Mouse (Mus musculus) stomach, embryonic 15.5 days (tissue): ENCODE results near the gene Cyb5d2. TPM values are rescaled to one million over a fixed set of nuclear protein-coding genes. Genes with fewer than 3 reads are reported as not detected.
A peak's percentile ranks its signal among the peaks of the same experiment; 100 is the strongest.
"Not testable (repeated sequence)": the region's sequence is repeated elsewhere in the genome, so short reads cannot be mapped to it uniquely, and the experiment has no call there.

Source experiments
- ATAC-seq: fragments of 200-750 bp; cut with Nextera tagmentation; 2 replicates; pipeline ENCODE4 v1.8.0; 2017; ENCODE audit warnings: low read depth, moderate number of reproducible peaks, moderate TSS enrichment; ENCODE audit not compliant: insufficient read depth, low FRiP score
- H3K27ac ChIP-seq: fragments of 300-500 bp; sonication (generic); 2 replicates; pipeline ENCODE4 v1.5.1; 2015; ENCODE audit warnings: mild to moderate bottlenecking, inconsistent platforms
- H3K27me3 ChIP-seq: fragments of 300-500 bp; sonication (generic); replicated peaks from 2 replicates; pipeline ENCODE4 v1.6.1; 2015; ENCODE audit warnings: inconsistent platforms
- H3K36me3 ChIP-seq: fragments of 300-500 bp; sonication (generic); 2 replicates; pipeline ENCODE4 v1.6.1; 2015; ENCODE audit warnings: inconsistent platforms
- H3K4me1 ChIP-seq: fragments of 300-500 bp; sonication (generic); 2 replicates; pipeline ENCODE4 v1.6.1; 2015; ENCODE audit warnings: inconsistent platforms
- H3K4me2 ChIP-seq: fragments of 300-500 bp; sonication (generic); 2 replicates; pipeline ENCODE4 v1.6.1; 2015; ENCODE audit warnings: mild to moderate bottlenecking, inconsistent platforms
- H3K4me3 ChIP-seq: fragments of 300-500 bp; sonication (generic); replicated peaks from 2 replicates; pipeline ENCODE4 v1.5.1; 2015; ENCODE audit warnings: inconsistent platforms
- H3K9ac ChIP-seq: fragments of 300-500 bp; sonication (generic); 2 replicates; pipeline ENCODE4 v1.6.1; 2015; ENCODE audit warnings: inconsistent platforms
- H3K9me3 ChIP-seq: fragments of 300-500 bp; sonication (generic); 2 replicates; pipeline ENCODE4 v1.6.1; 2016; ENCODE audit warnings: inconsistent platforms
- whole genome bisulfite sequencing: fragments of 180-500 bp; shearing (Covaris S2); methylation state at CpG from one replicate; pipeline ENCODE4 v1.1.7; 2015; 5-methylcytosine and 5-hydroxymethylcytosine counted together
- polyA plus RNA-seq: library from polyadenylated mRNA; unstranded; fragments of >200 nt; fragmentation: Nextera tagmentation; extraction: Ambion mirVana; gene quantifications from 2 replicates; pipeline ENCODE4 v1.2.1, GENCODE M21; 2015

Gene Cyb5d2
- polyA plus RNA-seq, 1 experiment from 2014 or later = 5.3 TPM

DNA sequence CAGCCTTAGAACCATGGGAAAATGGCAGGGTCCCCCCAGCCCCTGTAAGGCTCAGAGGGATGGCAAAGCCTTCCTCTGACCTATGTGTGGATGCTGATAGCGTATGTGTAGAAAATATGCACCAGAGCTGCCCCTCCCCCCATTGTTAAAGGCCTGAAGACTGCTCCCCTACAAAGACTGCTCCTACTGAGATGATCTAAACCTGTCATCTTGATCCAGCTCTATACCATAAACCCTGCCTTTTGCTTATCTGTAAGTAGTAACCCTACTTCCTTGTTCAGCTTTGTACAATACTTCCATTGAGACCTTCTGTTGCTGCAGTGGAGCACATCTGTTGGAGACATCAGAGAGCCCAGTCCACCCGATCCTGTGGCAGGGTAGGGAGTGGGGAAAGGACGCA is 9.3 kb upstream of the Cyb5d2 start:
- H3K9me3 ChIP-seq = no peaks in the 10 kb centered on the region
- H3K4me3 ChIP-seq = no peak overlapping the region
- H3K9ac ChIP-seq = no peak overlapping the region
- H3K27ac ChIP-seq = no peak overlapping the region
- H3K36me3 ChIP-seq = no peaks in the 10 kb centered on the region
- WGBS = 85% methylated on average over 3 of the region's 3 CpGs
- no peaks in the 10 kb centered on the region for H3K27me3 ChIP-seq
- ATAC-seq = no peak
- peaks cover 5% of the 10 kb centered on the region; the same call in 1 of the 2 replicates for H3K4me1 ChIP-seq
- H3K4me2 ChIP-seq = no peak overlapping the region

DNA sequence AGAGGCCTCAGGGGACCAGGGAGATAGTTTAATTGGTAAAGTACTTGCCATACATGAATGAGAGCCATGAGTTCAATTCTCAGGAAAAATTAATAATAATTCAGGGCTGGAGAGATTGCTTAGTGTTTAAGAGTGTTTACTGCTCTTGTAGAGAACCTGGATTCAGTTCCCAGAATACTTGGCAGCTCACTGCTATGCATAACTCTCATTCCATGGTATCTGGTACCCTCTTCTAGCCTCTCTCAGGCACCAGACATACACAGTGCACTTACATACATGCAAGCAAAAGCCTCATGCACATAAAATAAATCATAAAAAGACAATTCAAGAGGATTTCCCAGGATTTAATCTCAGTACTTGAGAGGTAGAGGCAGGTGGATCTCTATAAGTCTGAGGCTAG is 8.6 kb upstream of the Cyb5d2 start:
- no peak for ATAC-seq

DNA sequence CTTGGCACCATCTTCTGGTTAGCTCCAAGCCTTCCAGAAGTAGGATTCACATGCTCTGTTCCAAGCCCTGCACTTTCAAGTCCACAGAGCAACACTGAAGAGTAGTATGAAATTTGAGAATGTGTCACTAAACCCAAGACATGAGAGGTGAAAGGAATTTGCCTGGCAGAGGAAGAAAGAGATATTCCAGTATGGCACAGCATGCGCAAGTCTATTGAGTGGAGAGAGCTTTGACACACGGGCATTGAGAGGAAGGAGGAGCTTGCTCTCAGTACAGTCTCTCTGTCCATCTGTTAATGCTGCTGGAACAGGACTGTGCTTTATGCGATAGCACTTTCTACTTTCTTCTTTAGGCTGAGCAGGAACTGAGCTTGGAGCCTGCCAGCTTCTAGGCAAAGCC is 7.1 kb upstream of the Cyb5d2 start:
- Histone ChIP-seq H3K27me3 (no peaks in the 10 kb centered on the region), H3K27ac (no peak overlapping the region), H3K4me3 (no peak overlapping the region), H3K9me3 (no peaks in the 10 kb centered on the region), H3K36me3 (0 out of 2 replicates have a peak, but pooled peaks cover 5% of the 10 kb centered on the region), H3K4me1 (peaks cover 5% of the 10 kb centered on the region; the same call in 1 of the 2 replicates), H3K4me2 (no peak overlapping the region), H3K9ac (no peak overlapping the region)
- 80% methylated on average over 3 of the region's 3 CpGs for WGBS
- no peak for ATAC-seq

More for the DNA sequence above, 8.6 kb upstream of the Cyb5d2 start:
- H3K27ac ChIP-seq = no peak overlapping the region
- H3K27me3 ChIP-seq = no peaks in the 10 kb centered on the region
- no peak overlapping the region for H3K4me2 ChIP-seq
- H3K4me3 ChIP-seq = no peak overlapping the region
- peaks cover 5% of the 10 kb centered on the region; the same call in 1 of the 2 replicates for H3K4me1 ChIP-seq
- H3K9ac ChIP-seq = no peak overlapping the region
- H3K9me3 ChIP-seq = no peaks in the 10 kb centered on the region
- H3K36me3 ChIP-seq = no peaks in the 10 kb centered on the region

DNA sequence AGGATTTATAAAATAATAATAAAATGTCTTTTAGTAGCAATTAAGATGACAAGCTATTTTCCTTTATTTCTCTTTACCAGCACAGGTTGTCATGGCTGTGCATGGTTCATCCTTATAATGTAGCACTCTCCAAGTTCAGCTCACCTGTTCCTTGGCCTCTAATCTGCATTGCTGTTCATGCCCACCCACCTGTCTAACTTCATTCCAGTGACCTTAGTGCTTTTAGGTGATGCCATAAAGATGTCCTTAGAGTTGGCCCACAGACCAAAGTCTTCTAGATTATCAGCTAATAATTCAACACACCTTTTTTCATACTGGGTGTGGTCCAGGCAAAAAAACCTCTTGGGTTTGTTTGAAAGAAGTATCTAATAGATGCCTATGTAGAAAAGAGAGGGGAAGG is 5.2 kb upstream of the Cyb5d2 start:
- Histone ChIP-seq H3K4me3 (no peak overlapping the region), H3K9ac (no peak overlapping the region), H3K27me3 (no peaks in the 10 kb centered on the region), H3K27ac (no peak overlapping the region), H3K4me2 (no peak overlapping the region), H3K4me1 (peaks cover 3% of the 10 kb centered on the region; the same call in 1 of the 2 replicates), H3K36me3 (0 out of 2 replicates have a peak, but pooled peaks cover 5% of the 10 kb centered on the region), H3K9me3 (no peaks in the 10 kb centered on the region)
- ATAC-seq = no peak

DNA sequence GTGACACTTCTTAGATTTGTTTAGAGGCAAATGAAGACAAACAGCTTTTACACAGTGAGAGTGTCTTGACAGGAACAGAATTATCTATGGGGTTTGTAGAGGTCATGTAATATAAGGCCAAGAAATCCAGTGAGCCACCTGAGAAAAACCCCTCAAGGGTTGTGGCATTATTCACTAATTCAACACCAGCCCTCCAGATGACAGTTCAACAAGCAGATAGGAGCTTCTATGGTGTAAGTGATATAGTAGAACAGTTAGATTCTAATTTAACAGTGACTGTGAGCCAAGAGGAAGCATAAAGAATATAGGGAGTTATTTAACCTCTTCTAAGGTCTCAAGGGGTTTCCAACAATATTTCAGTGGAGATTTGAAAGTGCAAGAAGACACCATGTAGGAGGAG is 2.2 kb upstream of the Cyb5d2 start:
- no peaks in the 10 kb centered on the region for H3K9me3 ChIP-seq
- H3K9ac ChIP-seq = no peak overlapping the region
- no peak overlapping the region for H3K4me2 ChIP-seq
- no peaks in the 10 kb centered on the region for H3K27me3 ChIP-seq
- no peak overlapping the region for H3K27ac ChIP-seq
- H3K36me3 ChIP-seq = 0 out of 2 replicates have a peak, but pooled peaks cover 5% of the 10 kb centered on the region
- no peak overlapping the region for H3K4me3 ChIP-seq
- ATAC-seq = no peak
- H3K4me1 ChIP-seq = peaks cover 3% of the 10 kb centered on the region; the same call in 1 of the 2 replicates

DNA sequence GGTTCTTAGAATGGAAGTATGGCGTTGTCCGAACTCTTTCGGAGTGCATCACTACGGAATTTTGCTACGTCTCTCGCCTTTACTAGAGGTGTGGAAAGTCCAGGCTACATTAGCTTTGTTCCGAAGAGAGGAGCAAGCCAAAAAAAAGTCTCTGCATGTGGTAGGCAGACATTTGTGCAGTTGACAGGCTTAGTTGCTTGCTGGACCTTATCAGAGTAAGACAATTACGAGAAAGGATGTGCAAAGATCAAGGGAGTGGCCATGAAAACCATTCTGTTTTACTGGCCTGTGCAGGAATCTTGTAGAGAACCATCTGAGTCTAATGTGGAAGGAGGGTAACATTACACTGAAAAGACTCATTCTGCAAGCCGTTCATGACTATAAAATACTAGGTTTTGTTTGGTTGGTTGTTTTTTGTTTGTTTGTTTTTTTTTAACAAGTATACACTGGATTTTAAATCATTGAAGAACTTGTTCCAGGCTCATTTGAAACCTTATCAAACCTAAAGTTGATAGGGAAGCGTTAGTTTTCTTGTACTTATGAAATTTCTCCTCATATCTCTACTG is 914 bp upstream of the Cyb5d2 start:
- Histone ChIP-seq H3K4me3 (peak overlapping the region; percentile 89), H3K9me3 (no peaks in the 10 kb centered on the region), H3K27ac (no peak overlapping the region), H3K4me2 (peak overlapping the region; percentile 77), H3K27me3 (no peaks in the 10 kb centered on the region), H3K36me3 (0 out of 2 replicates have a peak, but pooled peaks cover 5% of the 10 kb centered on the region), H3K9ac (peak overlapping the region; percentile 76), H3K4me1 (peaks cover 3% of the 10 kb centered on the region; the same call in 1 of the 2 replicates)
- WGBS = 14% methylated on average over 10 of the region's 10 CpGs
- ATAC-seq = no peak

DNA sequence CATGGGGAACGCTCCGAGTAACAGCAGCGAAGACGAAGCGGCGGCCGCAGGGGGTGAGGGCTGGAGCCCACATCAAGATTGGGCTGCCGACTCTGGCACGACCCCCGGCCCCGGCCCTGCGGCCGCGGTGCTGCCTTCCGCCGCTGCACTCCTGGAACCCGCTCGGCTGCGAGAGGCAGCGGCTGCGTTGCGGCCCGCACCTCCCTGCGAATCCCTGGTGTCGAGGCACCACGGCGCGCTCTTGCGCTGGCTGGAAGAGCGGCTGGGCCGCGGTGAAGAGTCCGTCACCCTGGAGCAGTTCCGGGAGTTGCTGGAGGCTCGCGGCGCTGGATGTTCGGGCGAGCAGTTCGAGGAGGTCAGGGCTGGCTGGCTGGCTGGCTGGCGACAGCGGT is 350 bp upstream of the Cyb5d2 start:
- no peaks in the 10 kb centered on the region for H3K9me3 ChIP-seq
- peak overlapping the region; percentile 77 for H3K4me2 ChIP-seq
- no peak; the same call in none of the 2 replicates for ATAC-seq
- peak overlapping the region; percentile 18 for H3K27ac ChIP-seq
- peaks cover 3% of the 10 kb centered on the region; the same call in 1 of the 2 replicates for H3K4me1 ChIP-seq
- peak overlapping the region; percentile 89 for H3K4me3 ChIP-seq
- under 1% methylated on average over 41 of the region's 42 CpGs for WGBS
- H3K9ac ChIP-seq = peak overlapping the region; percentile 76
- H3K27me3 ChIP-seq = no peaks in the 10 kb centered on the region
- 0 out of 2 replicates have a peak, but pooled peaks cover 5% of the 10 kb centered on the region for H3K36me3 ChIP-seq

DNA sequence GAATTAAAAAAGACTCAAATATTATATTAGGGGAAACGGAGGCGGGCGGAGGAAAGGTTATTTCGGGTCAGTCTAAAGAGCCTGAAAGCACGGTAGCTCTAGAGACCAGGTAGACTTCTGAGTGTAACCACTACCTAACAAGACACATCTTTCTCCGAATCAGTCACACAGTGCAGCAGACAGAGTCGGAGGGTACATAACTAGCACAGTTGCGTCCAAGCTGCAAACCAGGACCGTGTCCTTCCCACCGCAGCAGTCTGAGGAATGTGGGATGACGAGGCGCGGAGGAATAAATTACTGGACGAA is 840 bp downstream of the Cyb5d2 start:
- H3K27me3 ChIP-seq = no peaks in the 10 kb centered on the region
- ATAC-seq = peak; percentile 19; the same call in 1 of the 2 replicates

DNA sequence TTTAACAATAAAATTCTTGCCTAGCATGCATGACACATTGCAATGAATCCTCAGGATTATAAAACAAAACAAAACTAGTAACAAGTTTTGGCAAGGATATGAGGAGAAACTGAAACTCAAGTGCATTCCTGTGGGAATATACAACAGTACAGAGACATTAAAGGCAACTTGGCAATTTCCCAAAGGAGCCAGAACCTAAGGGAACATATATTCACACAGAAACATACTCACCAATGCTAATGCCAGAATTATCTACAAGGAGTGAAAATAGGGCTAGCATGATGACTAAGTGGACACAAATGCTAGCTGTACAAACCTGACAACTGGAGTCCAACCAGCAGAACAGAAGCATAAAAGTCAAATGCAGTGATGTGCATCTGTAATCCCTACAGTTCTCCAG is 3.9 kb downstream of the Cyb5d2 start:
- no peak overlapping the region for H3K4me3 ChIP-seq
- H3K4me1 ChIP-seq = peaks cover 3% of the 10 kb centered on the region; the same call in 1 of the 2 replicates
- H3K27me3 ChIP-seq = no peaks in the 10 kb centered on the region
- no peaks in the 10 kb centered on the region for H3K9me3 ChIP-seq
- H3K36me3 ChIP-seq = no peaks in the 10 kb centered on the region
- H3K4me2 ChIP-seq = no peak overlapping the region
- H3K9ac ChIP-seq = no peak overlapping the region
- no peak for ATAC-seq
- no peak overlapping the region for H3K27ac ChIP-seq

More for the DNA sequence above, 840 bp downstream of the Cyb5d2 start:
- 15% methylated on average over 14 of the region's 14 CpGs for WGBS
- Histone ChIP-seq H3K9me3 (no peaks in the 10 kb centered on the region), H3K4me1 (peaks cover 3% of the 10 kb centered on the region; the same call in 1 of the 2 replicates), H3K4me3 (peak overlapping the region; percentile 89), H3K9ac (peak overlapping the region; percentile 92), H3K4me2 (peak overlapping the region; percentile 77), H3K27ac (peak overlapping the region; percentile 80), H3K36me3 (0 out of 2 replicates have a peak, but pooled peaks cover 5% of the 10 kb centered on the region)

DNA sequence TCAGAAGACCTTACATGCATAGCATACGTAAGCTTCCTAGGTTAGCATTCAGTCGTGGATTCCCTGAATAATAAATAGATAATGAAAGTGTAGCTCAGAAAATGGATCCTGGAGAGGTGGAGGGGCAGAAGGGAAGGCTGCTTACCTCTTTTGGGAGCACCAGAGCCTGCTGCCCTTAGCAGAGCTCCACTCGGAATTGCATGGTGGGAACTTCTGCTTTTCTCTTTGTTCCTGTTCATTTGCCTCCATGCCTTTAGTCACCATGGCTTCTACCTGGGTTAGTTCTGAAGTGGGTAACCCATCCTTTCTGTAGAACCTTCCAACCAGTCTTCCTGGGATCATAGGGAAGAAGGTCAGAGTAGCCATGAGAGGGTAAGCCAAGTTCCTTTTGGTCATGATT is 13.4 kb downstream of the Cyb5d2 start:
- no peak overlapping the region for H3K27ac ChIP-seq
- H3K4me1 ChIP-seq = no peaks in the 10 kb centered on the region
- WGBS = 83% methylated on average over 3 of the region's 3 CpGs
- no peaks in the 10 kb centered on the region for H3K9me3 ChIP-seq
- H3K4me2 ChIP-seq = no peak overlapping the region
- no peak overlapping the region for H3K4me3 ChIP-seq
- ATAC-seq = no peak
- no peaks in the 10 kb centered on the region for H3K36me3 ChIP-seq
- H3K27me3 ChIP-seq = no peaks in the 10 kb centered on the region
- H3K9ac ChIP-seq = no peak overlapping the region

DNA sequence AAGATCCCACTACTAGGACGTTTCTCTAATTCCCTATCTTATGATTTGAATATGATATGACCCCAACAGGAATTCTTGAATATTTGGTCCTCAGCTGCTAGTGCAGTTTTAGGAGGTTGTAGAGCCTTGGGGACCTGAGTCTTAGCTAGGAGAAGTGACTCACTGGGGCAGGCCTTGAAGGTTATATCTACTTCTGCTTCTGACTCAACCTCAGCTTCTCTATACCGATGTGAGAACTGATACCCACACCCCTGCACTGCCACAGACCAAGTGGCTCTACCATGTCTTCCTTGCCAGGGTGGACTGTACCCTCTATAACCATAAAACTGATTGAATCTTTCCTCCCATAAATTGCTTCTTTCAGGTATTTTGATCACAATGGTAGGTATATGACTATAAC is 13.8 kb downstream of the Cyb5d2 start:
- Histone ChIP-seq H3K9ac (no peak overlapping the region), H3K27ac (no peak overlapping the region), H3K9me3 (no peaks in the 10 kb centered on the region), H3K36me3 (no peaks in the 10 kb centered on the region), H3K4me1 (no peaks in the 10 kb centered on the region), H3K4me2 (no peak overlapping the region), H3K27me3 (no peaks in the 10 kb centered on the region), H3K4me3 (no peak overlapping the region)
- no peak for ATAC-seq
- 69% methylated on average over 2 of the region's 2 CpGs for WGBS

DNA sequence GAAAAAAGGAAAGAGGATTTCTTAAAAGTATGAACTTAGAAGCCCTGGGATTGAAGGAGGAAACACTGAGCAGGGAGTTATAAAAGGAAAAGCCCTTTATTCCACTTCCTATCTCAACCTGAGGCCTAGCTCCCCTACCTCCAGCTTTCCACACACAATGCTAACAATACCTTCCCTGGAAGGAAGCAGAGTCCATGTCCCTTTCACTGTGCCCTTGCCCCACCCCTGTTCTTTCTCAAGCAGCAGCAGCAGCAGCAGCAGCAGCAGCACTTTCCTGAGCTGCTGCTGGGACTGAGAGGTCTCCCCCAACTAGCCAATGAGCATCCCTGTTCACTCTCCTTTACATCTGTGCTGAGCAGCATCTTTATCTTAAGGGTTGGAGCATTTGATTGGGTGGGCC is 17.0 kb downstream of the Cyb5d2 start:
- Histone ChIP-seq H3K4me2 (no peak overlapping the region), H3K9ac (no peak overlapping the region), H3K4me1 (no peaks in the 10 kb centered on the region), H3K4me3 (no peak overlapping the region), H3K36me3 (no peaks in the 10 kb centered on the region), H3K27ac (no peak overlapping the region), H3K9me3 (no peaks in the 10 kb centered on the region), H3K27me3 (no peaks in the 10 kb centered on the region)
- ATAC-seq = no peak

DNA sequence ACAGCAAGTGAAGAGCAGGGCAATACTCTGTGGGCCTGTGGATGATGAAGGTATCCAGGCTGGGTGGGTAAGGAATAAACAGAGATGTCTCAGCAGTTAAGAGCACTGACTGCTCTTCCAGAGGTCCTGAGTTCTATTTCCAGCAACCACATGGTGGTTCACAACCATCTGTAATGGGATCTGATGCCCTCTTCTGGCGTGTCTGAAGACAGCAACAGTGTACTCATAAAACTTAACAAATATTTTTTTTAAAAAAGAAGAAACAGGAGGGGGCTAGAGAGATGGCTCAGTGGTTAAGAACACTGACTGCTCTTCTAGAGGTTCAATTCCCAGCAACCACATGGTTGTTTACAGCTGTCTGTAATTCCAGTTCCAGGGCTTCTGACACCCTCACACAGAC is 23.3 kb downstream of the Cyb5d2 start:
- not testable (repeated sequence) for H3K4me1 ChIP-seq, H3K9me3 ChIP-seq, H3K27me3 ChIP-seq, H3K4me2 ChIP-seq, H3K36me3 ChIP-seq, ATAC-seq, H3K27ac ChIP-seq, H3K4me3 ChIP-seq, H3K9ac ChIP-seq
- 26% methylated on average over 1 of the region's 1 CpGs for WGBS
